Mouse (Mus musculus): ENCODE measurements at regions not wholly inside any gene's neighbourhood (a gene's known extent, or its start where the extent isn't known, plus 50 kb on each side); places are given as distances from the start of the nearest gene placed in this dataset.

DNA sequence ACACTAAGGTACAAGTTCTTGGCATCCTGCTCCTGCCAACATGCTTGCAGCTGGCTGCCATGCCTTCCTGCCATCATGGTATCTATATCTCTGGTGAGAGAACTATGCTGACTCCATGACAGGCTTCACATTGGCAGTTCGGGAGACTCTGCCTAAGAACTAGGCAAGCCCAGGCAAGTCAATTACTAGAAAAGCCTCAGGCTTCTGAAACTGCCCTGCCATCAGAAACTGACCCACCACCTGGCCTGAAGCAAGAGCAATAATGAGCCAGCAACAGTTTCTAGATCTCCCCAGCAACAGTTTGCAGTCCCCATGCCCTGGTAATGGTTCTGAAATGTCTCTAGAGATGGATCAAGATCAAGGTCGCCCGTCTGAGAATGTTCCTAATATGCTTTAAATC lies 280.8 kb downstream of the Rnf152 start:
- no peak for DNase-seq

DNA sequence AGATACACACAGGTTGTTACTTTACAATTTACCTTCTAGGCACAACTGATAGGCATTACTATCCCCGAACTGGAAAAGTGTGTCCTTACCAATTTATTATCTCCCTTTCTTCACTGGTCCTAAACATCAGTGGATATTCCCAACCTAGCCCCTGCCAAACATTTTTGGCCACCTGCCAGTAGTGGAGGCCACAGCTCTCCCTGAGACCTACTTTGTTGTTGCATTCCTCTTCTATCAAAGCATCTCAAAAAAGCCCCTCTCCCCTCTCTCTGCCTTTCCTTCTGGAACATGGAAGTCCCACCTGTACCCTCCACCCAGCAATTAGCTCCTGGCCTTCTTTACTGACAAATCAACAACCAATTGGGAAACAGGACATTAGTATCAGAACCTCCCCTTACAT lies 282.2 kb downstream of the Rnf152 start:
- DNase-seq, result no peak

DNA sequence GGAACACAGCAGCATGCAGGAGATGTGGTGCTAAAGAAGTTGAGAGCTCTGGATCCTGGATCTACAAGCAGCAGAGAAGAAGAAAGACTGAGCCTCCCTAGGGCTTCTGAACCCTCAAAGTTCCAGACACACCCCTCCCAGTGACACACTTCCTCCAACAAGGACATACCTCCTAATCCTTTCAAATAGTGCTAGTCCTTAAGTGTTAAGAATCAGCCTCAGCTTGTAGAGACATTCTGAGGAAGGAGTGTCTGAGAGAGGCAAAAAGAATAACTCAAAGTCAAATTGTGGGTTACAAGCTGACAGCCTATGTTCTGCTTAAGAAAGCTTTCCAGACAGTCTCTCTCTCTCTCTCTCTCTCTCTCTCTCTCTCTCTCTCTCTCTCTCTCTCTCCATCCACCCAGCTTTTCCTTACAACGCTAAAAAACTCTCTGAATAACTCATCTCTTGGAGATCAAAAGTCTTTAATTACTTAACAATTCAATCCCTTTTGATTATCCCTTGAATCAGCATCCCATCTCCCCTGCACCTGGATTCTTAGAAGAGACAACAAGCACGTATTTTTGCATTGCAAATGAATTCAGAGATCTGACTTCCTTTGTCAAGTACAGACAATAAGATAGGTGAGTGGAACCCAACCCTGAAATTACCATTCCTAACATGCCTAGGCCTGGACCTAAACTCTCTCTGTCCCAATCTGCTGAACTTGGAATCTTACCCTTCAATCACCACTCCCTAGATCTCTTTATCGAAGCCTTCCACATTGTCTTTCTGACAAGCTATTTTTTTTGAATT lies 285.7 kb downstream of the Rnf152 start:
- DNase-seq, result no peak

DNA sequence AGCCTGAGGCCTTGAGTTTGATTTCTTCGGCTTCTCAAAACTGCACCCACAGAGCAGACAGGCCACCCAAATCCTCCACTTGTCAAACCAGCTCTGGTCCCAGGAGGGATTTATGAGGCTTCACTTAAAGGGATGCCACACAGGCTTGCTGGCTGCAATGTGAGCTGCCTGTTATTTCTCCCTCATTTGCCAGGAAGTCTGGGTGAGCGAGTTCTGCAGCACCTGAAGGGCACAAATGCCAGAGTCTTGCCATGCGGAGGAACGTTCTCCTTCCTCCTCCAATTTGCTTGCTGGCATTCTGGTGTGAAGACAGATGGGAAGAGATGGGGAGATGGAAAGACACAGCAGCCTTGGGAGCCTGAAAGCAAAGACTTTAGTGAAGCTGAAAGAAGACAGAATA lies 288.6 kb downstream of the Rnf152 start:
- DNase-seq, result no peak

DNA sequence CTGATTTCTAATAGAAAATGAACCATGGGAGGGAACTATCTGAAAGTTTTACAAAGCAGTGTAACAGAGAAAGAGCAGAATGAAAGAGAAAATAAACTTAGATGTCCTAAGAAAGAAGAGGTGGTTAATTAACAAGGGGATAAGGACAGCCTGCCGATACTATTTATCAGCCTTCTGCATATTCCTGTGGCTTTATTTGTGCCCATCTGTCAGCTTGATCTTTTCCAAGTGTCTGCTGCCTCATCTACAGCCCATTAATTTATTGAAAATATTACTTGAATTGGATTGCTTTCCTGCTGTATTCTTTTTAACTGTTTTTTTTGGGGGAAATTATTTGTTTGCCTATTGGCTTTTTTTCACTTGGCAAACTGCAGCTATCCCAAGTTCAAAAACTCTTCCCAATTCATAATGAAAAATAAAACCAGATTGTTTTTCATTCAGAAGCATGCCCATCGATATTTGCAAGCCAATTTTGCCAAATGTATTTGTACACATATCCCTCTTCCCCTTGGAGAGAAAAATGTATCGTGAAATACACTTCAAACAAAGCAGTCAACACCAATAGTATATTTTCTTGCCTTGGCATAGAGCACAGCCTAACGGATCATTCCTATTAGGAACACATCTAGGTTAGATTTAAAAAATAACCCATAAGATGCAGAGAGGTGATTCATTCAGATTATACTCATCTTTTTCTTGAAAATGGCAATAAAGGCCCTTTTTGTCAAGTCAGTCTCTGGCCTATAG lies 289.3 kb downstream of the Rnf152 start:
- no peak for DNase-seq

DNA sequence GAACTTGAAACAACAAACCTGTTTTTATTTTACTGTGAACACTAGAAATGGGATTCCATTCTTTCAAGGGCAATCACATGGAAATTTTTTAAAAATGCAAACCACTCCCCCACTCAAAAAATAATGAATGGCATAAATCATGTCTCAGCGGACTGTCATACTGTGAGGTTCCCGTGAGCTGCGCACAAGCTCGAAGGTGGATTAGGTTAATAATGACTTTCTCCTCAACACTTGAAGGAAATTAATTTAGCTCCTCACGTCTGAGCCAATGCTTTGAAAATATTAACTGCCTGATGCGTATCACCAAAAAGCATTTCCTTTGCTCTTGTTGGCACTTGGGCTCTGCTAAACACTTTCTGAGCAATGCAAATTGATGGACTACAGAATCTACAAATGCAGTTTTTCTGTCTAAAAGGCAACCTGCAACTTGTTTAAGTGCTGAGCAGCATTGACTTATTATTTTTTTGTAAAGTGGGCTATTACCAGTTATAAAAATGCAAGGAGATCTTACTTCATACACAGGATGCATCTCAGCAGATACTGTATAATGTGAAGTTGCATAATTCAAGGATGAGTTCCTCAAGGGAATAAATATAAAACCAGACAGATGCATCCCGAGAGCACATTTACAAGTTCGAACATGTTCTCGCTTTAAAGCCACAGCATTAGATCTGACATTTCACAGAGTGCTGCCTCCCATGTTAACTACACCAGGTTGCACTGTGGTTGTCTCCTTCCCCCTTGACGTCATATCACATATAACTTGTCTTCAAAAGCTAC lies 282.4 kb downstream of the Cdh20 start:
- DNase-seq, result no peak
